Mouse (Mus musculus) A20 (cell line): ENCODE data around the gene Fsip2.

Source experiments
- DNase-seq: peaks from one replicate; pipeline ENCODE4 v3.0.0-alpha.2; 2011; ENCODE audit warnings: low read depth, low spot score

Fsip2 gene

DNA sequence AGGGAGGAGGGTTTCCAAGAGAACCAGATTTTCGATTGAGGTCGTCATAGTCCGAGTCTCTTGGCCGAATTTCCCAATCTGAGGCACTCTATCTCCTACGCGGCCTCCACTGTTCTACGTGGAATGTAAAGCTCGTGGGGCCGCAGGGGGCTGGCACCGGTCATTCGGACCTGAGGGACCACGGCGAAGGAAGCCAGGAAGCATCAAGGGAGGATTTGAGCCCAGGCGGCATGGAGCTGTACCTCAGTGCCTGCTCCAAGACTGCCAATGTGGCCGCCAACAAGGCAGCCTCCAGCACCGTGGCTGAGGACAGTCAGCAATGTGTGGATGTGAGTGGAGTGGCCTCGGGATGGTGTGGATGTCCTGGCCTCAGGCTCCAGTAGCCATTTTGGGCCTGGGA is at the start of gene Fsip2:
TSS of gene Fsip2 (plus strand) at position 163 of the 400 bp plus-strand sequence.
- DNase-seq, result no peak

GRCm38 (mm10) chr2:82963443-82963842 is 20.0 kb downstream of the Fsip2 start:
- DNase-seq, result no peak

GRCm38 (mm10) chr2:83025853-83026252 is 82.4 kb downstream of the Fsip2 start:
- DNase-seq, result no peak

DNA sequence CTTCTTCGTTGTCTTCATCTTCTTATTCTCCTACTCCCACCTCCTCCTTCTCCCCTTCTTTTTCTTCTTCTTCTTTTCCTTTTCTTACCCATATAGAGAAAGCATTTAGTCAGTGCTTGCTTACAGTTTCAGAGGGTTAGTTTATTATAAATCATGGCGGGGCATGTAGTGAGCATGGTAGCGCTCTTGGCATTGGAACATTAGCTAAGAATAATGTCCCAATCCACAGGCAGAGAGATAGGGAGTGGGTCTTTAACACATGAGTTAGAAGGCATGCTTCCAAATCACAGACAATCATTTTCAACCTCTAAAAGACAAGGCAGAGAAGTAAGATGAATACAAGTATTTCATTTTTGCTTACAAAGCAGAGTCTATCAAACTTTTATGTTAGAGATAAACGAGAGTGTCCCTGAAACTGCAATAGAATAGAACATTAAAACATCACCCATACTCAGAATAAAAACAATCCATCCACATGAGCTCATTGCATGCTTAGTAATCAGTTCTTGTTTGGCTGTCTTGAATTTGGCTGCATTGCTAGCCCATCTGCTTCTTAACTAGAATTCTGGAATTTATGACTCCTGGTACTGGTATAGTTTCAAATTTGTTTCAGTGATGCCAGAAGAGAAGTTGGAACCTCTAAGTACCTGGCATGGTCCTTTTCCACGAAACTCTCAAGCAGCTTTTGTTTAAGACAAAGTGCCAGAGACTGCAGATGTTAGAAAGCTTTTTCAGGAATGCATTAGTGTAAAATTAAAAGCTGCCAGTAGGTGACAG is 109.7 kb downstream of the Fsip2 start:
- DNase-seq, result no peak
